Mouse (Mus musculus): Measurements from ENCODE around the gene Rspry1. TPM values are rescaled to one million over a fixed set of nuclear protein-coding genes. Genes with fewer than 3 reads are reported as not detected.

Gene Rspry1
- polyA plus RNA-seq (2012; rRNA removed): 4.8 and 8.0 TPM in 2 replicates

- under 1% methylated on average over 55 of the region's 55 CpGs for WGBS
- peak; percentile 100 for DNase-seq (ENCODE audit: low read depth, low spot score)
These were observed at the start of gene Rspry1, which contains the start of gene Fam192a for GRCm38 (mm10) chr8:94601607-94602385. Gene Rspry1 (plus strand): TSS chr8:94601937. Gene Fam192a (minus strand): TSS chr8:94601997.

- 76% methylated on average over 2 of the region's 2 CpGs for WGBS
- no peak for DNase-seq (ENCODE audit: low read depth, low spot score)
These were observed 49.0 kb upstream of the Rspry1 start for GRCm38 (mm10) chr8:94552696-94553095.

GRCm38 (mm10) chr8:94557281-94557680 is 44.5 kb upstream of the Rspry1 start:
- WGBS: 78% methylated on average over 3 of the region's 3 CpGs
- no peak for DNase-seq (ENCODE audit: low read depth, low spot score)

- no peak for DNase-seq (ENCODE audit: low read depth, low spot score)
- 71% methylated on average over 5 of the region's 5 CpGs for WGBS
These were observed 40.5 kb upstream of the Rspry1 start for GRCm38 (mm10) chr8:94561256-94561655.

GRCm38 (mm10) chr8:94564421-94564820 is 37.3 kb upstream of the Rspry1 start:
- DNase-seq (ENCODE audit: low read depth, low spot score): no peak

GRCm38 (mm10) chr8:94566033-94566432 is 35.7 kb upstream of the Rspry1 start:
- DNase-seq (ENCODE audit: low read depth, low spot score): no peak
- WGBS: 86% methylated on average over 6 of the region's 6 CpGs

GRCm38 (mm10) chr8:94566446-94567158 is 35.1 kb upstream of the Rspry1 start:
- DNase-seq (ENCODE audit: low read depth, low spot score): no peak
- 58% methylated on average over 15 of the region's 15 CpGs for WGBS

GRCm38 (mm10) chr8:94567159-94567849 is 34.4 kb upstream of the Rspry1 start:
- no peak for DNase-seq (ENCODE audit: low read depth, low spot score)
- 81% methylated on average over 8 of the region's 8 CpGs for WGBS

GRCm38 (mm10) chr8:94568098-94568497 is 33.6 kb upstream of the Rspry1 start:
- 91% methylated on average over 8 of the region's 8 CpGs for WGBS
- DNase-seq (ENCODE audit: low read depth, low spot score): no peak

GRCm38 (mm10) chr8:94569419-94569818 is 32.3 kb upstream of the Rspry1 start:
- 96% methylated on average over 1 of the region's 1 CpGs for WGBS
- no peak for DNase-seq (ENCODE audit: low read depth, low spot score)

- no peak for DNase-seq (ENCODE audit: low read depth, low spot score)
- WGBS: 41% methylated on average over 2 of the region's 2 CpGs
These were observed 29.8 kb upstream of the Rspry1 start for GRCm38 (mm10) chr8:94571896-94572295.

GRCm38 (mm10) chr8:94574159-94574907 is 27.4 kb upstream of the Rspry1 start:
- DNase-seq (ENCODE audit: low read depth, low spot score): no peak
- WGBS: 82% methylated on average over 16 of the region's 16 CpGs

- DNase-seq (ENCODE audit: low read depth, low spot score): no peak
- 87% methylated on average over 4 of the region's 4 CpGs for WGBS
These were observed 26.6 kb upstream of the Rspry1 start for GRCm38 (mm10) chr8:94575148-94575547.

- 79% methylated on average over 7 of the region's 7 CpGs for WGBS
- DNase-seq (ENCODE audit: low read depth, low spot score): no peak
These were observed 19.8 kb upstream of the Rspry1 start for GRCm38 (mm10) chr8:94581820-94582483.

- WGBS: 88% methylated on average over 6 of the region's 6 CpGs
- DNase-seq (ENCODE audit: low read depth, low spot score): no peak
These were observed 19.2 kb upstream of the Rspry1 start for GRCm38 (mm10) chr8:94582569-94582968.

- 29% methylated on average over 4 of the region's 4 CpGs for WGBS
- no peak for DNase-seq (ENCODE audit: low read depth, low spot score)
These were observed 17.4 kb upstream of the Rspry1 start for GRCm38 (mm10) chr8:94584238-94584817.

- 84% methylated on average over 4 of the region's 4 CpGs for WGBS
These were observed 10.0 kb upstream of the Rspry1 start for GRCm38 (mm10) chr8:94591691-94592090.

GRCm38 (mm10) chr8:94594211-94594610 is 7.5 kb upstream of the Rspry1 start:
- DNase-seq (ENCODE audit: low read depth, low spot score): no peak
- WGBS: 26% methylated on average over 1 of the region's 1 CpGs

More at GRCm38 (mm10) chr8:94591691-94592090, 10.0 kb upstream of the Rspry1 start:
- DNase-seq (ENCODE audit: low read depth, low spot score): no peak

GRCm38 (mm10) chr8:94600478-94600877 is 1.3 kb upstream of the Rspry1 start:
- 5% methylated on average over 5 of the region's 5 CpGs for WGBS
- no peak for DNase-seq (ENCODE audit: low read depth, low spot score)

Data from large intestine, adult 2 months (tissue).